Mouse (Mus musculus): ENCODE results near the gene Speer4e. TPM values are rescaled to one million over a fixed set of nuclear protein-coding genes. Genes with fewer than 3 reads are reported as not detected.
"Not testable (repeated sequence)": the region's sequence is repeated elsewhere in the genome, so short reads cannot be mapped to it uniquely, and the experiment has no call there.

Speer4e gene
- not detected in 2 replicates for polyA plus RNA-seq (2015; fragmentation: Nextera tagmentation; extraction: Ambion mirVana)

DNA sequence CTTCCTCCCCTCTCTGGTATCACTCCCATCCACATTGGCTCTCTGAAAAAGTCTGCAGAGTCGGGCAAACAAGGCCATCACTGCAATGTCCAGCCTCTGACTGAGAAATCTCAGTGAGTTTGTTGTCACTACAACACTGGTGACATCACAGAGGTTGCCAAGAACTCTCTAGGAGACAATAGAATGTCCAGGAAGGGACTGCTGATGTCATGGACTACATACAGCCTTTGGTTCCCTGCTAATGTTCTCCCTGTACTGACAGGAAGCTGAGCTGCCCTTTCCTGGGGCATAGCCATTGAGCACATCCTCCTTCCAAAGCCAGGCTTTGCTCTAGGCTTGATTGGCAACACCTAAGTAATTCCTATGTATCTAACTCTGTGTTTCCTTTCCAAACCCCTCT, at the start of gene Speer4e:
TSS of gene Speer4e (minus strand) at position 101 of the 400 bp plus-strand sequence.
- H3K4me3 ChIP-seq (replicated peaks; ENCODE audit: low read length); ATAC-seq; H3K9ac ChIP-seq (replicated peaks; ENCODE audit: low read depth, low read length); H3K36me3 ChIP-seq (ENCODE audit: control insufficient read depth, insufficient read depth); H3K27ac ChIP-seq (ENCODE audit: low read length); H3K4me1 ChIP-seq (replicated peaks; ENCODE audit: control insufficient read depth, insufficient read depth, low read length); H3K9me3 ChIP-seq (ENCODE audit: control insufficient read depth, low read length); H3K27me3 ChIP-seq (replicated peaks; ENCODE audit: control insufficient read depth, insufficient read depth, low read length); H3K4me2 ChIP-seq (ENCODE audit: low read length): not testable (repeated sequence)
- 0% methylated on average over 1 of the region's 1 CpGs for WGBS

DNA sequence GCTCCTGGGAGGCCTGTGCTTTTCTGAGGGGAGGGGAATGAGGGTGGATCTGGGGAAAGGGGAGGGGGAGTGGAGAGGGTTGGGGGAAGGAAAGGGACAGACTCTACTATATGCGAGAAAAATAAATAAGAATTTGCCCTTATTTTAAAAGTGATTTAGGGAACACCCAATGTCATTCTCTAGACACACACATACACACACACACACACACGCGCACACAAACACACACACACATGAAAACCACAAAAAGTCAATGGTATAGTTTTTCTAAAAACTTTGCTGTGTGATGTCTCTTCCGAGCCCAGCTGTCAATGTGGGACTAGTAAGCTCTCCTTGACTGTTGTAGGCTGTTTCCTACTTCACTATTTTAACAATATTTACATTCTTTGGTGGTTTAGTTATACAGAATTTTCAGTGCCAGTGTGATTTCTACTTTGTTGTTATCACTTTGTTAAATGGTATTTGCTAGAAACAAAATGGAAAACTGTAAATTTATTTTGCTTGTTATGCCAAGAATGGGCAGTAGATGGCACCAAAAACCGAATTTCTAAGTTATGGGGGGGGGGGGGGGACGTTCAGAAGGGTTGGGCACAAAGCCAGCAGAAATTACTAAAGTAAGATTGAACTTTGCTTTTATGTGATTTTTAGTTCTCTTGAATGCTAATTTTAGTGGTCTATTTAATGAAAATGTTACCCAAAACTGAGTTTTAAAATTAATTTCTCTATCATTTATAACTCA, 48.6 kb upstream of the Speer4e start:
- H3K4me3 ChIP-seq (replicated peaks; ENCODE audit: low read length); H3K9me3 ChIP-seq (ENCODE audit: control insufficient read depth, low read length); ATAC-seq; H3K9ac ChIP-seq (replicated peaks; ENCODE audit: low read depth, low read length); H3K4me1 ChIP-seq (replicated peaks; ENCODE audit: control insufficient read depth, insufficient read depth, low read length); H3K36me3 ChIP-seq (ENCODE audit: control insufficient read depth, insufficient read depth); H3K4me2 ChIP-seq (ENCODE audit: low read length); H3K27ac ChIP-seq (ENCODE audit: low read length); H3K27me3 ChIP-seq (replicated peaks; ENCODE audit: control insufficient read depth, insufficient read depth, low read length): not testable (repeated sequence)
- 35% methylated on average over 5 of the region's 6 CpGs for WGBS

DNA sequence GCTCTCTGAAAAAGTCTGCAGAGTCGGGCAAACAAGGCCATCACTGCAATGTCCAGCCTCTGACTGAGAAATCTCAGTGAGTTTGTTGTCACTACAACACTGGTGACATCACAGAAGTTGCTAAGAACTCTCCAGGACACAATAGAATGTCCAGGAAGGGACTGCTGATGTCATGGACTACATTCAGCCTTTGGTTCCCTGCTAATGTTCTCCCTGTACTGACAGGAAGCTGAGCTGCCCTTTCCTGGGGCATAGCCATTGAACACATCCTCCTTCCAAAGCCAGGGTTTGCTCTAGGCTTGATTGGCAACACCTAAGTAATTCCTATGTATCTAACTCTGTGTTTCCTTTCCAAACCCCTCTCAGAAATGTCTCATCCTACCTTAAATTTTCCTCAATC, 40.6 kb upstream of the Speer4e start, which contains the start of gene Gm10354:
TSS of gene Gm10354 (minus strand) at position 101 of the 400 bp plus-strand sequence.
- not testable (repeated sequence) for H3K4me3 ChIP-seq (replicated peaks; ENCODE audit: low read length); ATAC-seq; H3K4me2 ChIP-seq (ENCODE audit: low read length); H3K9ac ChIP-seq (replicated peaks; ENCODE audit: low read depth, low read length); H3K4me1 ChIP-seq (replicated peaks; ENCODE audit: control insufficient read depth, insufficient read depth, low read length); H3K27ac ChIP-seq (ENCODE audit: low read length); H3K36me3 ChIP-seq (ENCODE audit: control insufficient read depth, insufficient read depth); H3K27me3 ChIP-seq (replicated peaks; ENCODE audit: control insufficient read depth, insufficient read depth, low read length)
- no CpG with 5 or more reads among the region's 1 CpGs for WGBS
- peaks cover 11% of the 10 kb centered on the region for H3K9me3 ChIP-seq (ENCODE audit: control insufficient read depth, low read length)

DNA sequence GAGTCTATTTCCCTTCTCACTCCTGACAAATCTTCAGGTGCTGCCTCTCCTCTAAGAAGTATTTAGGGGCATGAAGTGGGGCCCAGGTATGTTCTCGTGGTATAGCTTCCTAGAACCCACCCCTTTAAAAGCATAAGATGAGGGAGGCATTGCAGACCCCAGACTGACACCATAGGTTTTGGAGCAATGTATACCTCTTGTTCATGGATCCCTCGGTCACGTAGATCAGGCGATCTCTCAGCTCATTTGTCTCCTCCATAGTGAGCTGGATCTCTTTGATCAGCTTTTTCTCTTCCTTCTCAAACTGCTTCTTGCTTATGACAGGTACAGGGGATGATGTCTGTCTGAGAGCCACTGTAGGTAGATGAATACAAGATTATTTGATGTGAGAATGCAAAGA, 39.1 kb upstream of the Speer4e start:
- H3K36me3 ChIP-seq (ENCODE audit: control insufficient read depth, insufficient read depth); H3K4me3 ChIP-seq (replicated peaks; ENCODE audit: low read length); H3K27ac ChIP-seq (ENCODE audit: low read length); H3K4me1 ChIP-seq (replicated peaks; ENCODE audit: control insufficient read depth, insufficient read depth, low read length); H3K4me2 ChIP-seq (ENCODE audit: low read length); ATAC-seq; H3K27me3 ChIP-seq (replicated peaks; ENCODE audit: control insufficient read depth, insufficient read depth, low read length); H3K9me3 ChIP-seq (ENCODE audit: control insufficient read depth, low read length); H3K9ac ChIP-seq (replicated peaks; ENCODE audit: low read depth, low read length): not testable (repeated sequence)
- WGBS, result 78% methylated on average over 4 of the region's 4 CpGs

DNA sequence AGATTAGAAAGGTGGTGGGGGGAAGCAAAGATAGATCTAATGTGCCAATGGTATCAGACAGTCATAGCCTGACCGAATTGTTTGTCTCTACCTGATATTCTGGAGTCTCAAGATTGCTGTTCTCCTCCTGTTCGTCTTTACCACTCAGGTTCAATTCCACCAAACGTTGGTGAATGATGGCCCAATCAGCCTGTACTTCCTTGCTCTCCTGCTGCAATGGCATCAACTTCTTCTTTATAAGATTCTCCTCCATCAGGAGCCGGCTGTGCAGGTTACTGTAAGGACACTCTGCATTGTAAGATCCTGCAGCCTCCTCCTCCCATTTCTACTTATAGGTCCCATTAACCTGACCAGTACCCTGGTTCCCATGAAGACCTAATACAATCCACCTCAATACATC, 37.1 kb upstream of the Speer4e start:
- H3K27me3 ChIP-seq (replicated peaks; ENCODE audit: control insufficient read depth, insufficient read depth, low read length); H3K9ac ChIP-seq (replicated peaks; ENCODE audit: low read depth, low read length); H3K4me3 ChIP-seq (replicated peaks; ENCODE audit: low read length); ATAC-seq; H3K27ac ChIP-seq (ENCODE audit: low read length); H3K36me3 ChIP-seq (ENCODE audit: control insufficient read depth, insufficient read depth); H3K4me2 ChIP-seq (ENCODE audit: low read length); H3K4me1 ChIP-seq (replicated peaks; ENCODE audit: control insufficient read depth, insufficient read depth, low read length): not testable (repeated sequence)
- WGBS, result 60% methylated on average over 3 of the region's 4 CpGs
- peaks cover 14% of the 10 kb centered on the region for H3K9me3 ChIP-seq (ENCODE audit: control insufficient read depth, low read length)

DNA sequence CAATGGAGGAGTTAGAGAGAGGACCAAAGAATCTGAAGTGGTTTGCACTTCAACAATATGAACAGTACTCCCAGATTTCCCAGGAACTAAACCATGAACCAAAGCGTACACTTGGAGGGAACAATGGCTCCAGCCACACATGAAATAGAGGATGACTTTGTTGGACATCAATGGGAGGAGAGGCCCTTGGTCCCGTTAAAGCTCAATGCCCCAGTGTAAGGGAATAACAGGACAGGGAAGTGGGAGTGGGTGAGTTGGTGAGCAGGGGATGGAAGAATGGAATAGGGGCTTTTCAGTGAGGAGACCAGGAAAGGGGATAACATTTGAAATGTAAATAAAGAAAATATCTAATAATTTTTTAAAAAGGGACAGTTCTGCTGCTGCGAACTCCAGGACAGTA, 34.6 kb upstream of the Speer4e start:
- not testable (repeated sequence) for H3K9ac ChIP-seq (replicated peaks; ENCODE audit: low read depth, low read length); H3K4me1 ChIP-seq (replicated peaks; ENCODE audit: control insufficient read depth, insufficient read depth, low read length); ATAC-seq; H3K9me3 ChIP-seq (ENCODE audit: control insufficient read depth, low read length); H3K4me3 ChIP-seq (replicated peaks; ENCODE audit: low read length); H3K27me3 ChIP-seq (replicated peaks; ENCODE audit: control insufficient read depth, insufficient read depth, low read length); H3K36me3 ChIP-seq (ENCODE audit: control insufficient read depth, insufficient read depth); H3K4me2 ChIP-seq (ENCODE audit: low read length); H3K27ac ChIP-seq (ENCODE audit: low read length)
- WGBS, result 80% methylated on average over 3 of the region's 3 CpGs

DNA sequence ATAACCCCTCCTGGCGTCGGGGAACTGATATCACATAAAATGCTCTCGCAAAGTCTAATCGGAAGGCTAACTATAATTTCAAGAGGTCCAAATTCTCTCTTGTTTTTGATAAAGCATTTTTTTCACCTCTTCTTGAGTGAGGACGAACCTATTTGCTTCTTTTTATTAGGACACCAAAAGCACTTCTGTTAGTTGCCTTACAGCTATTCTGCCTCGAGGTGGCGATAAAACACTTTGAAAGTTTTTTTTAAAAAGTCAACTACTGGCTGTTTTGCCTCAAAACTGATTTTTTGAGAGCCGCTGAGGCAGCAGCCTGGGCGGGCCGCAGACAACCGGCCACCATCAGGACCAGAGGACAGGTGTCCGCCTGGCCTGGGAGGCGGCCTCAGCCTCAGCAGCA, 25.6 kb upstream of the Speer4e start:
- not testable (repeated sequence) for H3K27ac ChIP-seq (ENCODE audit: low read length); H3K36me3 ChIP-seq (ENCODE audit: control insufficient read depth, insufficient read depth); H3K9ac ChIP-seq (replicated peaks; ENCODE audit: low read depth, low read length); H3K27me3 ChIP-seq (replicated peaks; ENCODE audit: control insufficient read depth, insufficient read depth, low read length); H3K4me3 ChIP-seq (replicated peaks; ENCODE audit: low read length); H3K4me1 ChIP-seq (replicated peaks; ENCODE audit: control insufficient read depth, insufficient read depth, low read length); ATAC-seq; H3K4me2 ChIP-seq (ENCODE audit: low read length)
- H3K9me3 ChIP-seq (ENCODE audit: control insufficient read depth, low read length), result peaks cover 12% of the 10 kb centered on the region
- 80% methylated on average over 12 of the region's 13 CpGs for WGBS

DNA sequence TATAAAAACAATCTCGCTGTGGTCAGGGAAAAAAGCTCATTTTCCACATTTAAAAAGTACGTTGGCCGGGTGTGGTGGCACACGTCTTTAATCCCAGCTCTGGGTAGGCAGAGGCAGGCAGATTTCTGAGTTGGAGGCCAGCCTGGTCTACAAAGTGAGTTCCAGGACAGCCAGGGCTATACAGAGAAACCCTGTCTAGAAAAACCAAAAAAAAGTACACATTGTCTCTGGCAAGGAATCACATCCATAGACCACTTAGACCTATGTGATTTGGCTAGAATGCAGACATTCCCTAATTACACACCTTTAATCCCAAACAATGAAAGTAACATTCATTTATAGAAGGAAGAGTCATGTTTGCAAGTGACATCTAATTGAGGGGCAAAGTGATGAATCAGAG, 23.3 kb upstream of the Speer4e start:
- H3K27ac ChIP-seq (ENCODE audit: low read length); H3K9ac ChIP-seq (replicated peaks; ENCODE audit: low read depth, low read length); ATAC-seq; H3K36me3 ChIP-seq (ENCODE audit: control insufficient read depth, insufficient read depth); H3K4me1 ChIP-seq (replicated peaks; ENCODE audit: control insufficient read depth, insufficient read depth, low read length); H3K4me2 ChIP-seq (ENCODE audit: low read length); H3K4me3 ChIP-seq (replicated peaks; ENCODE audit: low read length); H3K27me3 ChIP-seq (replicated peaks; ENCODE audit: control insufficient read depth, insufficient read depth, low read length): not testable (repeated sequence)
- WGBS, result 86% methylated on average over 4 of the region's 4 CpGs
- peaks cover 12% of the 10 kb centered on the region for H3K9me3 ChIP-seq (ENCODE audit: control insufficient read depth, low read length)

DNA sequence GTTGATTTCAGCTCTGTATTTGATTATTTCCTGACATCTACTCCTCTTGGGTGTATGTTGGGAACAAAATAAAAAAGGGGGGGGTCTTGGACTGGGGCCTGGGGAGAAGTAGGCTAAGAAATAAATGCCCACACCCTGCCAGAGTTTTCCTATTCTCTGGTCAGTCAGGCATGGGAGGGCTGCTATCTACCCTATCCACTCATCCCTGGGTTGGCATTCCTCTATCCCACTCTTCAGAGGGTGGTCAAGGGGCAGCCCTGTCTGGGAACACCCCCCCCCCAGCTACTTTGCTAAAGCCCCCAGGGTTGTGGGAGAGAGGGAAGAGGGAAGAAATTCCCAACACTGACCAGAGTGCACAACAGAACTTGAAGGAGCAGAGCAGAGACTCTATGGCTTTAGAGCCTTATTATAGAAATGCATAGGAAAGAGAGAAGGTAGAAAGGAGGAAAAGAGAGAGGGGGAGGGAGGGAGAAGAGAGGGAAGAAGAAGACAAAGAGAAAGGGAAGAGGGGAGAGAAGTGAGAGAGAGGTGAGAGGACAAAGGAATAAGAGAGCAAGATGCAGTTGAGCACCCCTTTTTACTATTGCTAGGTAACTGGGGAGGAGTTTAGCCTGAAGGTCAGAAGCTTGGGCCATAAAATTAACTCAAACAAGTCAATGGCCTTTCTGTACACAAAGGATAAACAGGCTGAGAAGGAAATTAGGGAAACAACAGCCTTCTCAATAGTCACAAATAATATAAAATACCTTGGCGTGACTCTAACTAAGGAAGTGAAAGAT, 17.9 kb upstream of the Speer4e start:
- H3K4me1 ChIP-seq (replicated peaks; ENCODE audit: control insufficient read depth, insufficient read depth, low read length); H3K4me2 ChIP-seq (ENCODE audit: low read length); H3K9me3 ChIP-seq (ENCODE audit: control insufficient read depth, low read length); H3K36me3 ChIP-seq (ENCODE audit: control insufficient read depth, insufficient read depth); H3K27me3 ChIP-seq (replicated peaks; ENCODE audit: control insufficient read depth, insufficient read depth, low read length); H3K4me3 ChIP-seq (replicated peaks; ENCODE audit: low read length); H3K27ac ChIP-seq (ENCODE audit: low read length); H3K9ac ChIP-seq (replicated peaks; ENCODE audit: low read depth, low read length); ATAC-seq: not testable (repeated sequence)
- WGBS, result 91% methylated on average over 1 of the region's 1 CpGs
